Mouse (Mus musculus) forebrain, embryonic 11.5 days (tissue): ENCODE results near the gene Gm21988. TPM values are rescaled to one million over a fixed set of nuclear protein-coding genes. Genes with fewer than 3 reads are reported as not detected.

ENCODE experiments used
- ATAC-seq: fragments of 200-750 bp; cut with Nextera tagmentation; replicated peaks from 2 replicates; pipeline ENCODE4 v1.8.0; 2017; ENCODE audit warnings: moderate TSS enrichment; ENCODE audit not compliant: low FRiP score
- DNase-seq: peaks from one replicate; pipeline ENCODE4 v3.0.0-alpha.2; 2017; ENCODE audit warnings: low spot score
- H3K27ac ChIP-seq: fragments of 300-500 bp; sonication (generic); 2 replicates; pipeline ENCODE4 v1.5.1; 2014; ENCODE audit warnings: low read depth, low read length
- H3K27me3 ChIP-seq: fragments of 300-500 bp; sonication (generic); 2 replicates; pipeline ENCODE4 v1.6.1; 2014; ENCODE audit warnings: mild to moderate bottlenecking, low read length, mixed read lengths; ENCODE audit not compliant: control insufficient read depth, insufficient read depth
- H3K36me3 ChIP-seq: fragments of 300-500 bp; sonication (generic); 2 replicates; pipeline ENCODE4 v1.6.1; 2014; ENCODE audit warnings: mild to moderate bottlenecking, low read length, moderate library complexity, mixed read lengths; ENCODE audit not compliant: control insufficient read depth, insufficient read depth
- H3K4me1 ChIP-seq: fragments of 300-500 bp; sonication (generic); replicated peaks from 2 replicates; pipeline ENCODE4 v1.6.1; 2014; ENCODE audit warnings: low read length, mixed read lengths; ENCODE audit not compliant: control insufficient read depth, insufficient read depth
- H3K4me2 ChIP-seq: fragments of 300-500 bp; sonication (generic); 2 replicates; pipeline ENCODE4 v1.6.1; 2014; ENCODE audit warnings: low read depth, mild to moderate bottlenecking, low read length, moderate library complexity, mixed read lengths; ENCODE audit not compliant: severe bottlenecking
- H3K4me3 ChIP-seq: fragments of 300-500 bp; sonication (generic); 2 replicates; pipeline ENCODE4 v1.5.1; 2014; ENCODE audit warnings: low read depth, low read length
- H3K9ac ChIP-seq: fragments of 300-500 bp; sonication (generic); 2 replicates; pipeline ENCODE4 v1.6.1; 2014; ENCODE audit warnings: low read length
- H3K9me3 ChIP-seq: fragments of 300-500 bp; sonication (generic); 2 replicates; pipeline ENCODE4 v1.6.1; 2016; ENCODE audit warnings: low read length, mixed read lengths; ENCODE audit not compliant: control insufficient read depth
- WGBS: fragments of 180-500 bp; shearing (Covaris S2); extraction: QIAGEN DNeasy Blood & Tissue Kit; methylation state at CpG from one replicate; pipeline ENCODE4 v1.1.7; 2014; 5-methylcytosine and 5-hydroxymethylcytosine counted together
- polyA plus RNA-seq: library from polyadenylated mRNA; unstranded; fragments of >200 nt; fragmentation: Nextera tagmentation; extraction: Ambion mirVana; gene quantifications from 2 replicates; pipeline ENCODE4 v1.2.1, GENCODE M21; 2014

The Gm21988 gene
- polyA plus RNA-seq, 1 experiment from 2014 or later: 9.8 TPM

- Histone ChIP-seq H3K9me3 (no peaks in the 10 kb centered on the region), H3K4me2 (no peak overlapping the region), H3K27me3 (peaks cover 13% of the 10 kb centered on the region), H3K36me3 (peaks cover 5% of the 10 kb centered on the region; the same call in 1 of the 2 replicates), H3K4me1 (peaks cover 17% of the 10 kb centered on the region), H3K4me3 (no peak overlapping the region), H3K27ac (no peak overlapping the region), H3K9ac (no peak overlapping the region)
- 57% methylated on average over 5 of the region's 5 CpGs for WGBS
- ATAC-seq (no peak), DNase-seq (no peak)
Measured at GRCm38 (mm10) chr11:70234037-70234436, 5.6 kb downstream of the Gm21988 start.

DNA sequence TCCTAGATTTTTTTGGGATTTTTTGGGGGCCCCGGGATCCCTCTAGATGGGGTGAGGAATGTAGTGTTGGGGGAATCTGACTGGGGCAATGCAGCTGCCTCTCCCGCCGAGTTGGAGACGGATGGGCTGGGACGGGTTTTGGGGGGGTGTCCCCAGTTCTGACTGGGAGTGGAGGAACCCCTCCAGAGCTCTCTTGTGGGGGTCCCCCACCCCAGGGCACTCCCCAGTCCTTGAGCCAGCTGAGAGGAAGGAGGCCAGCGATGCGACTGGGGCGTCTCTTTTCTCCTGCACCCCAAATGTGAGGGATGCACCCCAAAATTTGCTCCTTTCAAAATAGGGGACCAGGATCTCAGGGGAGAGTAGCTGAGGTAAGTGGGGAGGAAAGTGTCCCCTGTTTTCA lies 6.6 kb downstream of the Gm21988 start:
- H3K4me2 ChIP-seq: peak overlapping the region; percentile 53
- H3K36me3 ChIP-seq: peaks cover 5% of the 10 kb centered on the region; the same call in 1 of the 2 replicates
- ATAC-seq (no peak), DNase-seq (no peak)
- 41% methylated on average over 8 of the region's 8 CpGs for WGBS
- H3K27me3 ChIP-seq: peaks cover 23% of the 10 kb centered on the region
- peak overlapping the region; percentile 51 for H3K9ac ChIP-seq
- H3K4me1 ChIP-seq: peaks cover 9% of the 10 kb centered on the region
- H3K4me3 ChIP-seq: no peak overlapping the region
- no peaks in the 10 kb centered on the region for H3K9me3 ChIP-seq
- H3K27ac ChIP-seq: no peak overlapping the region

DNA sequence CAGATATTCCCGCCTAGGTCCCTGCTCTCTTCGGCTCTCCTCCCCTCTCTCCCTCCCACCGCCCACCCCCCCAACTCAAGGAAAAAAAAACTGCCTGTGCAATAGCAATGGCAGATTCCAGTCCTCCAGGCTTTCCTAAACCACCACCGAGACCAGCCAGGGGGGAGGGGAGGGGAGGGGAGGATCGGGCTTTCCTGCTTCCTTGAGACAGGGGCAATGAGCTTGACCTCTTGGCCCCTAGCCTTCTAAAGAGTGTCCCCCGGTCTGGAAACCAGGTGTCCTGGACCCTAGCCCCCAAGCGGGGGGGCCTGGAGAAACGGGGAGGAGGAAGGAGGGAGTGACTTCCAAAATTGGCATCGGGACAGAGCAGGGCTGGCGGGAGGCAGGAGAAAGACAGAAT lies 7.1 kb downstream of the Gm21988 start:
- peaks cover 9% of the 10 kb centered on the region for H3K4me1 ChIP-seq
- H3K36me3 ChIP-seq: peaks cover 5% of the 10 kb centered on the region; the same call in 1 of the 2 replicates
- WGBS: 5% methylated on average over 9 of the region's 10 CpGs
- H3K9ac ChIP-seq: peak overlapping the region; percentile 51
- H3K27ac ChIP-seq: no peak overlapping the region
- DNase-seq: peak; percentile 73
- no peaks in the 10 kb centered on the region for H3K9me3 ChIP-seq
- H3K27me3 ChIP-seq: peaks cover 28% of the 10 kb centered on the region
- peak overlapping the region; percentile 18; the same call in 1 of the 2 replicates for H3K4me3 ChIP-seq
- no peak for ATAC-seq
- H3K4me2 ChIP-seq: peak overlapping the region; percentile 53

DNA sequence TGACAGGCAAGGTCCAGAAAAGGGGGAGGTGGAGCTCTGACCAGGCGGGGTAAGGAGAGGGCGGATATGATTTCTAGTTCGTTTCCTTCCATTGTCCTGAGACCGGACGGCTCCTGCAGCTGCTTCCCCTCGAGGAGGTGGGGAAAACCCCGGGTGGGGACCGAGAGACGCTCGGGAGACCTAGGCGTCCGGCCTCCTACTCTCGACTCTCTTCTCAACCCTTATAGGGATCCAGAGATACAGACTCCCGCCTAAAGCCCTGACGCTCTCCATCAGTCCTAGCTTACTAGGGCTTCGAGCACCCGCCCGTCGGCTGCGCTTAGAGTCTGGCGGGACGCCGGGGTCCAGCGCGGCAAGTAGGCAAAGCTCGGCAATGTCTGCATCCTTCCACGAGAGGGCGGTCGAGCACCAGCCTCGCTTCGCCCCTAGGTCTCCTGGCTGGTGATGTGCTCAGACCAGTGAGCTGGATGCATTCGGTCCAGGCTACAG lies 9.3 kb downstream of the Gm21988 start:
- Histone ChIP-seq H3K4me2 (peak overlapping the region; percentile 38; the same call in 1 of the 2 replicates), H3K36me3 (peaks cover 5% of the 10 kb centered on the region; the same call in 1 of the 2 replicates), H3K9me3 (no peaks in the 10 kb centered on the region), H3K4me3 (peak overlapping the region; percentile 24; the same call in 1 of the 2 replicates), H3K9ac (peak overlapping the region; percentile 32; the same call in 1 of the 2 replicates), H3K27ac (0 out of 2 replicates have a peak overlapping the region, but pooled peaks have one; percentile 37), H3K27me3 (peaks cover 51% of the 10 kb centered on the region), H3K4me1 (peaks cover 11% of the 10 kb centered on the region)
- under 1% methylated on average over 32 of the region's 32 CpGs for WGBS
- DNase-seq: peak; percentile 93
- ATAC-seq: peak; percentile 51

DNA sequence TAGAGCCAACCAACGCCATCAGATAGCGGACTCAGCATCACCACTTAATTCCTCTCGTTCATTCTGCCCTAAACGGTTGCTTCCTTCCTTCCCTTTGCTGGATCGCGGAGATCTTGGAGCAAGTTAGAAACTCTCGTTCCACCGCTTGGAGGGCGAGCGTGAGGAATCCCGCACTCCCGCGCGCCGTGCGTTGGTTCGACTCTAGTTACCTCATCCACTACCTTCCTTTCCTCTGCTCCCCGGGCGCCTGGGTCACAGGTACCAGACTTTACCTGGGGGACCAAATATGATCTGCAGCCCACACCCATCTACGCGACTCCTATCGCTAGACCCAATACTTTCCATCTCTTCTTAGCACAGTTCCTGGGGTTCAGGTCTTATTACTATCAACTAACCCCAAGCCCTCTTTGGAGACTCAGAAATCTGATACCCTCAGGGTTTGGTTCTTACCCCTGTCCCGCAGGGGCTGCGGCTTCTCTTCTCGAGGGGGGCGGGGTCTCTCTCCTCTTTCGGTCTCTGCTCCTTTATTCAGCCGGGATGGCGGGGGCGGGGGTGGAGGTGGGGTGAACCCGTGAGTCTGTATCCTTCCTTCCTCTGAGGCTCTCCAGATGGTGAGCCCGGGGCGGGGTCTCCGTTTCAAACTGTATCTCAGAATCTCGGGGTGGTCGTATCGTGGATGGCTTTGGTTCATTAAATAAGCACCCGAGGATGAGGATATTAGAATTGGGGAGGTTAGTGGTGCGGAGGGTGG lies 10.2 kb downstream of the Gm21988 start, which contains the start of gene Bcl6b:
Bcl6b (minus strand) TSS at position 539 of the 751 bp plus-strand sequence.
- 3% methylated on average over 39 of the region's 39 CpGs for WGBS
- Histone ChIP-seq H3K27ac (peak within 1 kb of the TSS; percentile 37; the same call in 1 of the 2 replicates), H3K9ac (peak within 1 kb of the TSS; percentile 32; the same call in 1 of the 2 replicates), H3K4me3 (peak within 1 kb of the TSS; percentile 24), H3K36me3 (no peaks in the 10 kb centered on the region), H3K4me2 (peak within 1 kb of the TSS; percentile 38), H3K4me1 (peaks cover 11% of the 10 kb centered on the region), H3K9me3 (no peaks in the 10 kb centered on the region), H3K27me3 (peaks cover 51% of the 10 kb centered on the region)
- ATAC-seq: no peak
- peak; percentile 69 for DNase-seq

GRCm38 (mm10) chr11:70228828-70229227 lies 10.8 kb downstream of the Gm21988 start:
- H3K4me2 ChIP-seq: peak overlapping the region; percentile 38
- peak; percentile 91 for DNase-seq
- peak; percentile 57 for ATAC-seq
- H3K27me3 ChIP-seq: peaks cover 51% of the 10 kb centered on the region
- H3K27ac ChIP-seq: no peak overlapping the region
- peak overlapping the region; percentile 24 for H3K4me3 ChIP-seq
- WGBS: under 1% methylated on average over 19 of the region's 19 CpGs
- H3K36me3 ChIP-seq: no peaks in the 10 kb centered on the region
- 0 out of 2 replicates have a peak overlapping the region, but pooled peaks have one; percentile 12 for H3K9ac ChIP-seq
- peaks cover 11% of the 10 kb centered on the region for H3K4me1 ChIP-seq
- H3K9me3 ChIP-seq: no peaks in the 10 kb centered on the region

GRCm38 (mm10) chr11:70227661-70228245 lies 11.9 kb downstream of the Gm21988 start:
- 87% methylated on average over 4 of the region's 4 CpGs for WGBS
- Histone ChIP-seq H3K9ac (no peak overlapping the region), H3K4me1 (peaks cover 11% of the 10 kb centered on the region), H3K36me3 (no peaks in the 10 kb centered on the region), H3K4me3 (no peak overlapping the region), H3K9me3 (no peaks in the 10 kb centered on the region), H3K27ac (no peak overlapping the region), H3K27me3 (peaks cover 51% of the 10 kb centered on the region), H3K4me2 (no peak overlapping the region)
- ATAC-seq (no peak), DNase-seq (no peak)

DNA sequence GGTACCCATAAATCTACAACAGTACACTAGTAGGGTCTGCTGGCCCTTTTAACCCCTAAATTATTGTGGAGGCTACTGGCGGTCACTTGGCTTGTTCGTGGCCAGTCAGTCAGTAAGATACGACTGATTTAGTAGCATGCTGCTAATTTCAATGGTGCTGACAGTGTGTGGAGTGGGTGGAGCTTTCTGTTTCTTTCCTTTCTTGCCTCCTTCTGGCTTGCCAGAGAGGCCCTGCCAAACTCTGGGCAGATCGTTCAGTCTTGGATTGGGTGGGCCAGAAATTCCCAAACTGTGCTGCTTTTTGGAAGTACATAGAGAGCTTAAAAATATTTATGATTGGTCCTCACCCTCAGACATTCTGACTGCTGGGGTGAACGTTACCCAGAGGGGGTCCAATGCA lies 12.5 kb downstream of the Gm21988 start:
- Histone ChIP-seq H3K27ac (no peak overlapping the region), H3K4me2 (peak overlapping the region; percentile 41; the same call in 1 of the 2 replicates), H3K27me3 (peaks cover 51% of the 10 kb centered on the region), H3K9ac (peak overlapping the region; percentile 24; the same call in 1 of the 2 replicates), H3K9me3 (no peaks in the 10 kb centered on the region), H3K4me1 (peaks cover 11% of the 10 kb centered on the region), H3K4me3 (0 out of 2 replicates have a peak overlapping the region, but pooled peaks have one; percentile 16), H3K36me3 (no peaks in the 10 kb centered on the region)
- ATAC-seq: no peak
- 32% methylated on average over 5 of the region's 5 CpGs for WGBS
- DNase-seq: no peak
